Mouse (Mus musculus): ENCODE data around the gene Gm17490.
A peak's percentile ranks its signal among the peaks of the same experiment; 100 is the strongest.
"Not testable (repeated sequence)": the region's sequence is repeated elsewhere in the genome, so short reads cannot be mapped to it uniquely, and the experiment has no call there.

The Gm17490 gene

DNA sequence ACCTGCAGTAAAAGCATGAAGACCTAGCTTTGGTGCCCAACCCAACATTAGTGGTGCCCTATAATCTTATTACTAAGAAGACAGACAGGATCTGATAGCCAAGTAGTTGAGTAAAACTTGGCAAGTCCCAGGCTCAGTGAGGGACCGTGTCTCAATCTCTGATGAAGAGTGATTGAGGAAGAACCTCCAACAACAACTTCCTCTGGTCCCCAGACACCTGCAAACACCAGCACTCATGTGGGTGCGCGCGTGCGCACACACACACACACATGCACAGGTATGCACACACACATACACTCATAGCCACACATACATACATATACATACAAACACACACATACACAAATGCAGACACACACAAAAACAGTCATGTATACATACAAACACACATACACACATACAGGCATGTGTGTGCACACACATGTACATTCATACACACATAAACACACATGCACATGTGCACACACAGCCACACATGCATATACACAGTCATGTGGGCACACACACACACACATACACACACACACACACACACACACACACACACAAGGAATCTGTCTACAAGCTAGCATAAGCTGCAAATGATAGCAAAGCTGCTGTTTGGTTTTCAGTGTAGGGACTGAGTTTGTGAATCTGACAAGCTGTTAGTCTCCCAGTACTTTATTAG lies 9.5 kb upstream of the Gm17490 start:
- no peak for ATAC-seq (ENCODE audit: insufficient number of reproducible peaks, low FRiP score, low TSS enrichment)

GRCm38 (mm10) chr2:11635035-11635434 lies 9.0 kb upstream of the Gm17490 start:
- ATAC-seq (ENCODE audit: insufficient number of reproducible peaks, low FRiP score, low TSS enrichment): no peak

- ATAC-seq (ENCODE audit: insufficient number of reproducible peaks, low FRiP score, low TSS enrichment): no peak
Observed at GRCm38 (mm10) chr2:11623726-11624125, 2.3 kb downstream of the Gm17490 start.

DNA sequence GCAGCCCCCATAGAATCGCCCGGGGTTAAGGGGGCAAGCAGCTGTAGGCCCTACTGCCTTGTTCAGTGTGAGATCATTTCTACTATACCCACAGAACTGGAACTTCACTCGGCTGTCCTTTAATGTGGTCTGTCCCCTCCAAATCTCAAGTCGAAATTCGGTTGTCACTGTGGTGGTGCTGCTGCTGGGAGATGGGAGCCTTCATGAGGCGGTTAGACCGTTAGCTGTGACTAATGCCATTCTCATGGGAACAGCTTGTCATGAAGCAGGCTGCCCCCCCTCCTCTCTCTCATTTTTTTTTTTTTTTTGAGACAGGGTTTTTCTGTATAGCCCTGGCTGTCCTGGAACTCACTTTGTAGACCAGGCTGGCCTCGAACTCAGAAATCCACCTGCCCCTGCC lies 2.9 kb downstream of the Gm17490 start:
- no peak for ATAC-seq (ENCODE audit: insufficient number of reproducible peaks, low FRiP score, low TSS enrichment)

- no peak for ATAC-seq (ENCODE audit: insufficient number of reproducible peaks, low FRiP score, low TSS enrichment)
Observed at GRCm38 (mm10) chr2:11619598-11619997, 6.5 kb downstream of the Gm17490 start.

GRCm38 (mm10) chr2:11616846-11617245 lies 9.2 kb downstream of the Gm17490 start:
- no peak for ATAC-seq (ENCODE audit: insufficient number of reproducible peaks, low FRiP score, low TSS enrichment)

DNA sequence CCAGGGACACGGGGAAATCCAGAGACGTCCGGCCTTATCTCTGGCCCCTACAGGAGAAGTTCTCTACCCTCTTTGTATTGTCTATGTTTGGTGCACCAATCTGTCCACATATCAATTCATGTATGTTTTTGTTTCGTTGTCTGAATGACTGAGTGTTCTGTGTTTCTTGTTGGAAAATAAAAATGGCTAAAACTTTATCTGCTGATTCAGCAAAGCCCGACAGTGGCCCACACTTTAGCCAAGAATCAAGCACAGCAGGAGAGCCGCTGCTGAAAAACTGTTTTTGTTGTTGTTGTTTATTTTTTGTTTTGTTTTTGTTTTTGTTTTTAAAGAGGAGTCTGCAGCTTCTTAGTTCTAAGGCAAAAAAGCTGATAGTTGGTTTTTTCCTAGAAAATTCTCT lies 13.1 kb downstream of the Gm17490 start:
- ATAC-seq (ENCODE audit: insufficient number of reproducible peaks, low FRiP score, low TSS enrichment): not testable (repeated sequence)

DNA sequence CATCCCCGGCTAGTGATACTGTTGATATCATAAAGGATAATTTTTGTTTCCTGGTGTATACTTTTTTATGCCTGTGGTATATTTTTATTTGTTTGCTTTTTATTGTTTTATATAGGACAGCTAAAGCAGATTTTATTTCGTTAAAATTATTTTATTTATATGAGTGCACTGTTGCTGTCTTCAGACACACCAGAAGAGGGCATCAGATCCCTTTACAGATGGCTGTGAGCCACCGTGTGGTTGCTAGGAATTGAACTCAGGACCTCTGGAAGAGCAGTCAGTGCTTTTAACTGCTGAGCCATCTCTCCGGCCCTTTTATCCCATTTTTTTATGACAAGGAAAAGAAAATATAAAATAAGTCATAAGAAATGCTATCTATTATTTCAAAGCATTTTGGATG lies 19.3 kb downstream of the Gm17490 start:
- ATAC-seq (ENCODE audit: insufficient number of reproducible peaks, low FRiP score, low TSS enrichment): not testable (repeated sequence)

DNA sequence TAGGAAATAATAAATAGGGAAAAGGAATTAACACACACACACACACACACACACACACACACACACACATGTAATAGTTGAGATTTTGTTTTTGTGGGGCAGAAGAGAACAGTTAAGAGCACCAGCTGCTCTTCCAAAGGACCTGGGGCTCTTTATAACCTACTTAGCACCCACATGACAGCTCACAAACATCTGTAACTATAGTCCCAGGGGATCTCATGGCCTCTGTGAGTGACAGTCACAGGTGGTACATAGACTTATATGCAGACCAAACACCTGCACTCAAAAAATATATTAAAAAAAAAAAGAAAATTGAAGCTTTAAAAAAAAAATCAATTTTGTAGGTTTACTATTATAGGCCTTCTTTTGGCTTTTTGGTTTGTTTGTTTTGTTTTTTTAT lies 21.2 kb downstream of the Gm17490 start:
- ATAC-seq (ENCODE audit: insufficient number of reproducible peaks, low FRiP score, low TSS enrichment): no peak

DNA sequence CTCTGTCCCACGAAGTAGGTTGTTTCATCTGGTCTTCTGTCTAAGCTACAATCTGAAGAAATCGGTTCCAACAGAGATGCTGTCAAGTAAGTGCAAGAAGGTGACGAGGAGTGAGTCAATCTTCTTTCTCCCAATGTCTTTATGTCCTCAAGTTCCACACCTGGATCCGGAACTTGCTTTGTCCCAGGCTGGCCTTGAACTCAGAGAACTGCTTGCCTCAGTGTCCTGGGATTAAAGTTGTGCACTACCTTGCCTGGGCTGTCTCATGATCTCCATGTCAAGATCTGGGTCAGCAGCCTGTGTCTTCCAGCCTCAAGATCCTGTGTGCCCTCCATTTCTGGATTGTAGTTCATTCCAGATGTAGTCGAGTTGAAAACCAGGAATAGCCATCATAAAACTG lies 22.0 kb downstream of the Gm17490 start, which contains the start of gene Rbm17:
TSS of gene Rbm17 (minus strand) at position 101 of the 400 bp plus-strand sequence.
- no peak for ATAC-seq (ENCODE audit: insufficient number of reproducible peaks, low FRiP score, low TSS enrichment)

DNA sequence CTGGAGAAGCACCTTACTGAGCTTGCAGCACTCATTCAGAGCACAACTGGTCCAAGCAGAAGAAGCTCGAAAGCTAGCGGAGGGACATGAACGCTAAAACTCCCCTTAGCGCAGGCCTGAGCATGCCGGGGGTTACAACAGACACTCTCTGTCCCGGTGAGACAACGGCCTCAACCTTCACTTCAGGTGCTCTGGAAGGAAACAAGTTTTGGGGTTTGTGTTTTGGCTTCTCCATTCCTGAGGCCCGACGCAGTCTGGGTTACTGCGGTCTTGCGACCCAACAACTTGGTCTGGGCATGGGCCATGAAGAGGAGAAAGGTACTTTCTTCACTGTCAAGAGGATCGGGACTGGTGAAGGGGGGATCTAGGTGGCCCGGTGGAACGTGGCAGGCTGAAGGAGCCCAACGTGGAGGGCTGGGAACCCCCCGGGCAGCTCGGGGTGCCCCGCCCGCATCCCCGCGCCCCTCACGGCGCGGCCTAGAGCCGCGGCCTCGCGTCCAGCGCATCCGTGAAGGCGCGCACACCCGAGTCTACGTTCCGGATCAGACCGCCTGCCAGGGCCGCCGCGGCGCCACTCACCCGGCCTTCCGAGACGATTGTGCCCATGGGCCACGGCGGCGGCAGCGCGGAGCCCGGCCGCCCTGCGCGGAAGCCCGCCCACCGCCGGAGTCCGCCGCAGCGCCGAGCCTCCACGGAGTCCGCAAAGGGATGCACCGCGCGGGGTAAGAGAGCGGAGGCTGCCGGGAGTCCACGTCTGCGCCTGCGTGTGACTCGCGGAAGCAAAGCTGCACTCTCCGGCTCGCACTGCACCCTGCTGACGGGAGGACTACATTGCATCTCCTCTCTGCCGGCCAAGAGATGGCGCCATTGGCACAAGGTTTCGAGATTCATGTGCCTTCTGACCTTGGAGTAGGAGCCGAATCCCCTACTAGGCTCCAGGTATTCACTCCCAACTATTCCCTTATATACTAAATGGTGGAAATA lies 23.3 kb downstream of the Gm17490 start:
- ATAC-seq (ENCODE audit: insufficient number of reproducible peaks, low FRiP score, low TSS enrichment): peak; percentile 97

- no peak for ATAC-seq (ENCODE audit: insufficient number of reproducible peaks, low FRiP score, low TSS enrichment)
Observed at GRCm38 (mm10) chr2:11601795-11602194, 24.3 kb downstream of the Gm17490 start.

- no peak for ATAC-seq (ENCODE audit: insufficient number of reproducible peaks, low FRiP score, low TSS enrichment)
Observed at GRCm38 (mm10) chr2:11597906-11598305, 28.2 kb downstream of the Gm17490 start.

GRCm38 (mm10) chr2:11596690-11597089 lies 29.4 kb downstream of the Gm17490 start:
- ATAC-seq (ENCODE audit: insufficient number of reproducible peaks, low FRiP score, low TSS enrichment): no peak

GRCm38 (mm10) chr2:11587996-11588395 lies 38.1 kb downstream of the Gm17490 start:
- no peak for ATAC-seq (ENCODE audit: insufficient number of reproducible peaks, low FRiP score, low TSS enrichment)

- no peak for ATAC-seq (ENCODE audit: insufficient number of reproducible peaks, low FRiP score, low TSS enrichment)
Observed at GRCm38 (mm10) chr2:11579399-11579798, 46.7 kb downstream of the Gm17490 start.

GRCm38 (mm10) chr2:11578187-11578586 lies 47.9 kb downstream of the Gm17490 start:
- no peak for ATAC-seq (ENCODE audit: insufficient number of reproducible peaks, low FRiP score, low TSS enrichment)
